Mouse (Mus musculus) heart, postnatal 0 days (tissue): ENCODE results near the gene Ugt1a2.

Experiments
- CTCF ChIP-seq: IDR thresholded peaks from 2 replicates; pipeline ENCODE4 v1.5.1; 2016; ENCODE audit warnings: antibody characterized with exemption, control low read depth, low read depth
- EP300 ChIP-seq: IDR thresholded peaks from 2 replicates; pipeline ENCODE4 v1.6.1; 2016; ENCODE audit warnings: antibody characterized with exemption, low read depth

DNA sequence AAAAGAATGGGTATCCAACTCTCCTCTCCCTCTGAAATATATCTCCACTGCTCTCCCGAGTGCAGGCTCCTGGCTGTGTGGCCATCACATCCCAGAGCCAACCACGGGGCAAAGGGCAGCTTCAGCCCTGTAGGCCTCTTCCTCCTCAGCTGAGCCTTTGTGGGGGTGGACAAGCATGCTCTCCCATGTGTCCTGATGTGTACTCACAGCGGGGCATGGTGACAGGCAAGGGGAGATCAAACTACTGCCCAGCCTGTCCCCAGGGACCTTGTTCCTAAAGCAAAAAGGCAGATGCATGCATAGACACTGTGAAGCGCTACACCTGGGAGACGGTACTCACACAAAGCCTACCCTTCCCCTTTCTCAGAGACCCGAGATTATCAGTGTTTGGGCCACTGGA lies 59.7 kb downstream of the Ugt1a2 start:
- TF ChIP-seq CTCF (peak; percentile 24; the same call in 1 of the 2 replicates), EP300 (no peak)
